In genomic region chr3:84288931-84289330, GRCm38 (mm10) we compare ENCODE assay signal across 19 mouse cellular contexts. TPM values are rescaled to one million over a fixed set of nuclear protein-coding genes. Genes with fewer than 3 reads are reported as not detected.
DNase-seq lines count a peak whose midpoint lies in the region; ATAC-seq and TF ChIP-seq lines count a peak whose summit lies in the region.
"Had no signal": no experiment of that assay in that cellular context is flagged by ENCODE, and none has a peak within 500 bp of the region (broad histone marks: within the 10 kb centered on the region; RNA-seq: fewer than 3 reads in every experiment).

No protein-coding gene starts in this region.

- H3K4me2 ChIP-seq in midbrain, postnatal 0 days (ENCODE audit: low read depth, low read length, poor library complexity, severe bottlenecking), result no peak overlapping the region
- H3K4me2 ChIP-seq: embryonic facial prominence, embryonic 12.5 days; forebrain, embryonic 15.5 days; hindbrain, embryonic 12.5 days had no signal

- 83% methylated on average over 4 of the region's 4 CpGs for WGBS in midbrain, postnatal 0 days

- no peaks in the 10 kb centered on the region for H3K36me3 ChIP-seq in midbrain, postnatal 0 days (ENCODE audit: insufficient read depth, low read length)
- H3K36me3 ChIP-seq: embryonic facial prominence, embryonic 12.5 days; heart, embryonic 10.5 days; hindbrain, embryonic 12.5 days had no signal

- no peak overlapping the region for H3K9ac ChIP-seq in midbrain, postnatal 0 days (replicated peaks; ENCODE audit: low read length, poor library complexity, severe bottlenecking)
- H3K9ac ChIP-seq: embryonic facial prominence, embryonic 12.5 days; forebrain, embryonic 15.5 days; hindbrain, embryonic 12.5 days had no signal

- no peaks in the 10 kb centered on the region for H3K9me3 ChIP-seq in midbrain, postnatal 0 days (ENCODE audit: low read length)
- H3K9me3 ChIP-seq: embryonic facial prominence, embryonic 12.5 days; forebrain, embryonic 15.5 days; heart, embryonic 10.5 days; hindbrain, embryonic 12.5 days had no signal

- no peak for TF ChIP-seq CTCF in layer of hippocampus, adult 2 months (conservative IDR thresholded peaks at IDR 0.05)
- no peak for TF ChIP-seq CTCF in midbrain, postnatal 0 days (IDR thresholded peaks at IDR 0.05)

- no peaks in the 10 kb centered on the region for H3K27me3 ChIP-seq in midbrain, postnatal 0 days (ENCODE audit: insufficient read depth, low read length)
- H3K27me3 ChIP-seq: embryonic facial prominence, embryonic 12.5 days; forebrain, embryonic 15.5 days; hindbrain, embryonic 12.5 days had no signal

- no peak overlapping the region for H3K4me3 ChIP-seq in layer of hippocampus, adult 2 months
- H3K4me3 ChIP-seq in midbrain, postnatal 0 days (ENCODE audit: low read depth, low read length), result no peak overlapping the region
- H3K4me3 ChIP-seq: embryonic facial prominence, embryonic 12.5 days; forebrain, embryonic 15.5 days; heart, embryonic 10.5 days; hindbrain, embryonic 12.5 days had no signal

- peaks cover 8% of the 10 kb centered on the region; the same call in 1 of the 2 replicates for H3K4me1 ChIP-seq in midbrain, postnatal 0 days (ENCODE audit: insufficient read depth, low read length)
- H3K4me1 ChIP-seq: embryonic facial prominence, embryonic 12.5 days had no signal

- DNase-seq in cerebellum, adult 9-11 months, result peak; percentile 41
- no peak for DNase-seq in cerebellum, postnatal 25 days
- peak in 1 of 2 experiments; percentile 26 for DNase-seq in layer of hippocampus, adult 2 months (ENCODE audit: low spot score in 2 of 2)
- DNase-seq in layer of hippocampus, postnatal 10 days (ENCODE audit: low spot score in 2 of 2), result no peak
- peak; percentile 17 to 25 for DNase-seq in left cerebral cortex, adult 18-20 months (ENCODE audit: low spot score in 2 of 2)
- no peak for DNase-seq in left cerebral cortex, postnatal 36 days (ENCODE audit: low spot score in 2 of 2)
- no peak for DNase-seq in midbrain, postnatal 0 days (ENCODE audit: low spot score)
- DNase-seq: adrenal gland, postnatal 10 days; cerebellum, adult 18-20 months; cerebellum, postnatal 10 days; gastrocnemius, postnatal 10 days; heart, adult 18-20 months; heart, postnatal 10 days; heart, postnatal 4 days had no signal

- intact Hi-C loops in left cerebral cortex, postnatal 36 days (cut with DNase I), result no loop called here

- no peak for ATAC-seq in midbrain, postnatal 0 days (ENCODE audit: low FRiP score)
- ATAC-seq: forebrain, embryonic 15.5 days; hindbrain, embryonic 16.5 days had no signal

- peak overlapping the region; percentile 75 for H3K27ac ChIP-seq in layer of hippocampus, adult 2 months
- no peak overlapping the region for H3K27ac ChIP-seq in midbrain, postnatal 0 days (ENCODE audit: low read depth, low read length)
- H3K27ac ChIP-seq: embryonic facial prominence, embryonic 12.5 days; forebrain, embryonic 15.5 days; heart, embryonic 10.5 days; hindbrain, embryonic 12.5 days had no signal

RNA-seq across cellular contexts. Expression of gene Trim2, which starts 17.7 kb away (rescaled TPM):
- total RNA-seq in layer of hippocampus, adult 2 months (2021), result 100 to 1,000 TPM; 409 to 447 TPM
- 100 to 1,000 TPM; 267 to 271 TPM for total RNA-seq in layer of hippocampus, postnatal 10 days (2021)
- 100 to 1,000 TPM; 246 to 258 TPM for total RNA-seq in left cerebral cortex, adult 18-20 months (2021)
- total RNA-seq in left cerebral cortex, postnatal 36 days (2021), result 100 to 1,000 TPM; 246 to 252 TPM
- 269 and 291 TPM in 2 replicates for total RNA-seq in midbrain, postnatal 0 days (2014; rRNA removed)
- 132 and 149 TPM in 2 replicates for polyA plus RNA-seq in midbrain, postnatal 0 days (2015; fragmentation: Nextera tagmentation; extraction: Ambion mirVana)

Comparison
In these comparisons a context has a peak if more than half of its experiments do, and no peak if none do; other contexts are left out.
1. DNase-seq: peak in cerebellum, adult 9-11 months (single experiment) and left cerebral cortex, adult 18-20 months (2 of 2); none in cerebellum, postnatal 25 days (0 of 2), layer of hippocampus, postnatal 10 days (0 of 2), left cerebral cortex, postnatal 36 days (0 of 2) and midbrain, postnatal 0 days (single experiment).